Mouse (Mus musculus) subcutaneous adipose tissue, adult 2 months (tissue): Measurements from ENCODE around the gene Drd5. TPM values are rescaled to one million over a fixed set of nuclear protein-coding genes. Genes with fewer than 3 reads are reported as not detected.

Experiments used
- polyA plus RNA-seq: library from polyadenylated mRNA; depleted of rRNA; stranded (reverse); fragments of >200 nt; gene quantifications from 2 replicates; pipeline ENCODE4 v1.2.3, GENCODE M21; 2012; ENCODE audit warnings: low replicate concordance; rRNA removed

The Drd5 gene
- not detected in 2 replicates for polyA plus RNA-seq

GRCm38 (mm10) chr5:38318966-38319786 lies at the start of gene Drd5:
Gene Drd5 (plus strand): TSS chr5:38319367.

GRCm38 (mm10) chr5:38275771-38276170 lies 43.4 kb upstream of the Drd5 start, which contains the start of gene Otop1:
Gene Otop1 (plus strand): TSS chr5:38275972.

Other genes starting within 250 kb of the Drd5 start
- gene Nsg1, start 159.5 kb upstream of the Drd5 start, polyA plus RNA-seq, result 14.2 and 34.6 TPM in 2 replicates
- gene Zbtb49, start 98.9 kb upstream of the Drd5 start, polyA plus RNA-seq, result 7.6 and 13.9 TPM in 2 replicates
- 3.5 and 5.3 TPM in 2 replicates for gene Lyar, start 98.9 kb upstream of the Drd5 start, polyA plus RNA-seq
- 34.8 and 37.2 TPM in 2 replicates for gene Tmem128, start 59.2 kb upstream of the Drd5 start, polyA plus RNA-seq
- 5.0 and 14.4 TPM in 2 replicates for gene Otop1, start 43.4 kb upstream of the Drd5 start, polyA plus RNA-seq
- gene Slc2a9, start 183.8 kb downstream of the Drd5 start, polyA plus RNA-seq, result 2.5 and 3.4 TPM in 2 replicates
- 140 and 217 TPM in 2 replicates for gene Wdr1, start 243.9 kb downstream of the Drd5 start, polyA plus RNA-seq